Mouse (Mus musculus): Measurements from ENCODE around the gene BC017158. TPM values are rescaled to one million over a fixed set of nuclear protein-coding genes. Genes with fewer than 3 reads are reported as not detected.

Gene BC017158
- polyA plus RNA-seq, 1 experiment from 2014 or later: 16.7 TPM

DNA sequence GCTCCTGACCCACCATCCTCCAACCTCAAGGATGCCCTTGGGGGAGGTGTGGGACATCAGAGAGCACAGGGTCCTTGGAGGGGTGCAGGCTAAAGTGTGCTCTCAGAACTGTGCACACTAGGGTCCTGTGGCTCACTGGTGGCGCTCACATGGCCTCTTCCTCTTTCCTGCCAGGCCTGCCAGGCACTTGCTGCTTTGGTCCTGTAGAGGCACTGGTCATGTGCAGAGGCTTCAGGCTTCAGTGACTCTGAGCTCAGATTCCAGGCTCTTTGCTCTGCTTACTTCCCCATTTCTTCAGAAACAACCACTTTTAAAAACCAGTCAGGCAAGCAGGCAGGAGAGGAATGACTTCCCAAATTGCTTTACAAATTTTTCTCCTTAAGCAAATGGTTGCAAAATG, 34.9 kb upstream of the BC017158 start:
- Histone ChIP-seq H3K4me3 (ENCODE audit: low read depth, low read length) (no peak overlapping the region), H3K4me2 (replicated peaks; ENCODE audit: low read depth, low read length) (no peak overlapping the region), H3K4me1 (ENCODE audit: insufficient read depth, low read depth, low read length) (no peaks in the 10 kb centered on the region), H3K27ac (ENCODE audit: low read length) (peak overlapping the region; percentile 52), H3K27me3 (replicated peaks; ENCODE audit: insufficient read depth, low read length) (no peaks in the 10 kb centered on the region), H3K36me3 (ENCODE audit: insufficient read depth, low read length) (no peaks in the 10 kb centered on the region), H3K9ac (replicated peaks; ENCODE audit: low read depth) (no peak overlapping the region), H3K9me3 (ENCODE audit: low read length) (no peaks in the 10 kb centered on the region)
- DNase-seq (ENCODE audit: low spot score): peak; percentile 77
- ATAC-seq: peak; percentile 85
- WGBS: 55% methylated on average over 1 of the region's 1 CpGs
- TF ChIP-seq CTCF (IDR thresholded peaks at IDR 0.05) (peak; percentile 46), EP300 (IDR thresholded peaks at IDR 0.05) (no peak)

DNA sequence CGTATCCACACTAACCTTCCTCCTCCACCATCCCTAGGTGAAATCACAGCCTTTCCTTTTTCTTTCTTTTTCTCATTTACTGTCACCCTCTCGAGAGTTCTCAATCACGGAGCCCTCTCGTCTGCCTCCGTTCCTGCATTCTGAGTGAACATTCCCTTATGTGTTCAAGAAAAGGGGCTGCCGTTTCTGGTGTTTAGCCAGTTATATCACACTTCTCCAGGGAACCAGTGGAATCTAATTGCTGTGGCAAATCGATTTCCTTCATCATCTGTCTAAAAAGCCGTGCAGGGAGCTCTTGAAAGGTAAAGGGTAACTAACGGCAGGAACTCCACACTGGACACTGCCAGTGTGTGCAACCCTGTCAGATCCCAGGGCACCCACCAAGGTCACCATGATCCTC, 33.0 kb upstream of the BC017158 start:
- no peak overlapping the region for H3K4me2 ChIP-seq (replicated peaks; ENCODE audit: low read depth, low read length)
- no peak overlapping the region for H3K4me3 ChIP-seq (ENCODE audit: low read depth, low read length)
- H3K36me3 ChIP-seq (ENCODE audit: insufficient read depth, low read length): no peaks in the 10 kb centered on the region
- no peaks in the 10 kb centered on the region; the same call in 1 of the 2 replicates for H3K4me1 ChIP-seq (ENCODE audit: insufficient read depth, low read depth, low read length)
- no peak for TF ChIP-seq EP300 (IDR thresholded peaks at IDR 0.05)
- no peak for TF ChIP-seq CTCF (IDR thresholded peaks at IDR 0.05)
- H3K27me3 ChIP-seq (replicated peaks; ENCODE audit: insufficient read depth, low read length): no peaks in the 10 kb centered on the region
- WGBS: 51% methylated on average over 9 of the region's 9 CpGs
- H3K9me3 ChIP-seq (ENCODE audit: low read length): no peaks in the 10 kb centered on the region
- H3K27ac ChIP-seq (ENCODE audit: low read length): no peak overlapping the region
- DNase-seq (ENCODE audit: low spot score) (no peak), ATAC-seq (no peak)
- no peak overlapping the region for H3K9ac ChIP-seq (replicated peaks; ENCODE audit: low read depth)

DNA sequence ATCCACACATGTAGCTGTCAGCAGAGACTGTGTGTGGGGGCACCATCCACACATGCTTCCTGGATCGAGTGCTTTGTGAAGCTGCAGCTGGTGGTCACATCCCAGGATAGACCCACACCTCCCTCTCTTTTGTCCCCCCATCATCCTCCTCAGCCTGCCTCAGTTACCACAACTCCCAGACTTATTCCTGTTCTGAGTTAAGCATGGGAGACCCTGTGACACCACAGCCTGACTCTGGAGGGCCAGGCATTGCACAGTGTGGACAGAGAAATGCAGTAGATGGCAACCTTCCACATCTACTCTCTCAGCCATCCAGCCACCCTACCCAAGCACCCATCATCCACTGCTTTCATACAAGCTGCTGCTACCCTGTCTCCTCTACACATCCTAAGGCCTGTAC, 27.0 kb upstream of the BC017158 start:
- Histone ChIP-seq H3K36me3 (ENCODE audit: insufficient read depth, low read length) (no peaks in the 10 kb centered on the region), H3K4me2 (replicated peaks; ENCODE audit: low read depth, low read length) (no peak overlapping the region), H3K27me3 (replicated peaks; ENCODE audit: insufficient read depth, low read length) (no peaks in the 10 kb centered on the region), H3K4me1 (ENCODE audit: insufficient read depth, low read depth, low read length) (peaks cover 9% of the 10 kb centered on the region; the same call in 1 of the 2 replicates), H3K9ac (replicated peaks; ENCODE audit: low read depth) (no peak overlapping the region), H3K27ac (ENCODE audit: low read length) (no peak overlapping the region), H3K4me3 (ENCODE audit: low read depth, low read length) (no peak overlapping the region), H3K9me3 (ENCODE audit: low read length) (no peaks in the 10 kb centered on the region)
- 71% methylated on average over 1 of the region's 1 CpGs for WGBS
- no peak for TF ChIP-seq EP300 (IDR thresholded peaks at IDR 0.05)
- TF ChIP-seq CTCF (IDR thresholded peaks at IDR 0.05): no peak
- DNase-seq (ENCODE audit: low spot score) (no peak), ATAC-seq (no peak)

DNA sequence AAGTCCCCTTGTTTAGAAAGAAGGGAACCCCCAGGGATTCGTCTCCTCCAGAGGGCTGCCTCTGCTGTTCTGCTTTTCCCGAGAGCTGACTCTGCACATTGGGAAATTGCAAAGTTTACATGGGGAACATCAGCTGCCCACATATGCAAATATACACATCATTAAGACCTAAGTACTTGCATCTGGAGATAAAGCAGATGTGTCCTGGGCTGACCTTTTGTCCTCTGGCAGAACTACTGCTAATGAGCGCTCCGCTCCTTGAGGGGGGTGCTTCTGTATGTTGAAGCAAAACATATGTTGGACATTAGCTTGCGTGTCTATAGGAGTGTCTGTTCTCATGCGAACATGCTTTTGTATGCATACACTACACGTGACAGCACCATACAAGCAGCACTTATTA, 23.3 kb upstream of the BC017158 start:
- H3K27ac ChIP-seq (ENCODE audit: low read length): peak overlapping the region; percentile 91
- H3K9ac ChIP-seq (replicated peaks; ENCODE audit: low read depth): no peak overlapping the region
- ATAC-seq (peak; percentile 85), DNase-seq (ENCODE audit: low spot score) (peak; percentile 90)
- H3K9me3 ChIP-seq (ENCODE audit: low read length): no peaks in the 10 kb centered on the region
- no peak overlapping the region for H3K4me3 ChIP-seq (ENCODE audit: low read depth, low read length)
- no peaks in the 10 kb centered on the region for H3K36me3 ChIP-seq (ENCODE audit: insufficient read depth, low read length)
- 0 out of 2 replicates have a peak overlapping the region, but pooled peaks have one; percentile 8 for H3K4me2 ChIP-seq (replicated peaks; ENCODE audit: low read depth, low read length)
- H3K4me1 ChIP-seq (ENCODE audit: insufficient read depth, low read depth, low read length): peaks cover 13% of the 10 kb centered on the region; the same call in 1 of the 2 replicates
- no peak for TF ChIP-seq CTCF (IDR thresholded peaks at IDR 0.05)
- peak; percentile 86; the same call in 1 of the 2 replicates for TF ChIP-seq EP300 (IDR thresholded peaks at IDR 0.05)
- no peaks in the 10 kb centered on the region for H3K27me3 ChIP-seq (replicated peaks; ENCODE audit: insufficient read depth, low read length)
- 57% methylated on average over 7 of the region's 7 CpGs for WGBS

DNA sequence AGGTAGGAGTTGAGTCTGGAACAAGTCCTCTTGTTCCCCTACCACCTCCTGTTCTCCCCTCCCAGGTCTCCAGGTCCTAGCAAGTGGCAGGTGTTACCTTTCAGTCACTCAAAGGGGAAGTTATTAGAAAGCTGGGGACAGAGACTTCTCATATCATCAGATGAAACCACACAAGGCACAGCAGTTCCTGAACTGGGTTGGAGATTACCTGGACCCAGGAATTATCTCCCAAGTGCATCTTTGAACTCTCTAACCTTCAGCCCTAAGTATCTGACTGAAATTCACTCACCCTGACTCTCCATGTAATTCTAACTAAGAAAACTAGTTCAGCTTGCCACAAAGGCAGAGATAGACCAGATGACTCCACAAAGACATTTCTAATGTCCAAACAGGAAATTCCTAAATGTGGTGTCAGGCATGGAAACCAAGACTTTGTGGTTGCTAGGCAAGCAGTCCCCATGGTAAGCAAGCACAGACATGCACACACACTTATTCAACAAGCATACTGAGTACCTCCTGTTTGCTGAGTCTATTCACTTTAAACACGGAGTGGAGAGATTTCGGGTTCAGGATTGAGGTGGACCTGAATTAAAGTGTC, 22.3 kb upstream of the BC017158 start:
- H3K36me3 ChIP-seq (ENCODE audit: insufficient read depth, low read length): no peaks in the 10 kb centered on the region
- no peak overlapping the region for H3K4me2 ChIP-seq (replicated peaks; ENCODE audit: low read depth, low read length)
- H3K4me1 ChIP-seq (ENCODE audit: insufficient read depth, low read depth, low read length): peaks cover 13% of the 10 kb centered on the region; the same call in 1 of the 2 replicates
- no peak overlapping the region for H3K9ac ChIP-seq (replicated peaks; ENCODE audit: low read depth)
- peak; percentile 55 for ATAC-seq
- DNase-seq (ENCODE audit: low spot score): peak; percentile 89
- no peaks in the 10 kb centered on the region for H3K27me3 ChIP-seq (replicated peaks; ENCODE audit: insufficient read depth, low read length)
- H3K4me3 ChIP-seq (ENCODE audit: low read depth, low read length): no peak overlapping the region
- TF ChIP-seq CTCF (IDR thresholded peaks at IDR 0.05) (no peak), EP300 (IDR thresholded peaks at IDR 0.05) (0 out of 2 replicates have a peak, but pooled peaks have one; percentile 26)
- 22% methylated on average over 2 of the region's 2 CpGs for WGBS
- H3K27ac ChIP-seq (ENCODE audit: low read length): peak overlapping the region; percentile 91
- no peaks in the 10 kb centered on the region for H3K9me3 ChIP-seq (ENCODE audit: low read length)

DNA sequence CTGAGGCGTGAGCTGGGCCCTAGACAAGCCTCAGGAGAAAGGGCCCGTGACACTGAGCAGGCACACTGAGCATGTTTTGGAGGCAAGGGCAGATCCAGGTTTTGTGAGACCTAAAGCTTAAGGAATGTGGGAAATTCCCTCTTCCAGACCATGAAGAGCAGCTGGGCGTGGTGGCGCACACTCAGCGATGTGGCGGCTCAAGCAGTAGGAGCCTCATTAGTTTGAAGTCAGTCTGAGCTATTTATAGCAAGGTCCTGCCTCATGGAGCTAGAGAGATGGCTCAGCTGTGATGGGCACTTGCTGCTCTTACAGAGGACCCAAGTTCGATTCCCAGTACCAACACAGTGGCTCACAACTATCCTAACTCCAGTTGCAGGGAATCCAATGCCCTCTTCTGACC, 21.2 kb upstream of the BC017158 start:
- ATAC-seq (peak; percentile 54), DNase-seq (ENCODE audit: low spot score) (peak; percentile 86)
- Histone ChIP-seq H3K27ac (ENCODE audit: low read length) (peak overlapping the region; percentile 91), H3K36me3 (ENCODE audit: insufficient read depth, low read length) (no peaks in the 10 kb centered on the region), H3K9ac (replicated peaks; ENCODE audit: low read depth) (no peak overlapping the region), H3K4me3 (ENCODE audit: low read depth, low read length) (no peak overlapping the region), H3K4me1 (ENCODE audit: insufficient read depth, low read depth, low read length) (peaks cover 13% of the 10 kb centered on the region; the same call in 1 of the 2 replicates), H3K9me3 (ENCODE audit: low read length) (no peaks in the 10 kb centered on the region), H3K27me3 (replicated peaks; ENCODE audit: insufficient read depth, low read length) (no peaks in the 10 kb centered on the region), H3K4me2 (replicated peaks; ENCODE audit: low read depth, low read length) (no peak overlapping the region)
- no peak for TF ChIP-seq EP300 (IDR thresholded peaks at IDR 0.05)
- no peak for TF ChIP-seq CTCF (IDR thresholded peaks at IDR 0.05)
- WGBS: 45% methylated on average over 7 of the region's 7 CpGs

Data from lung, postnatal 0 days (tissue).